Mouse (Mus musculus) brain, adult 2 months (tissue): ENCODE measurements around the gene Osm.

ENCODE experiments used
- DNase-seq: peaks from one replicate; pipeline ENCODE4 v3.0.0; 2011; ENCODE audit warnings: low read depth, low spot score

The Osm gene

DNA sequence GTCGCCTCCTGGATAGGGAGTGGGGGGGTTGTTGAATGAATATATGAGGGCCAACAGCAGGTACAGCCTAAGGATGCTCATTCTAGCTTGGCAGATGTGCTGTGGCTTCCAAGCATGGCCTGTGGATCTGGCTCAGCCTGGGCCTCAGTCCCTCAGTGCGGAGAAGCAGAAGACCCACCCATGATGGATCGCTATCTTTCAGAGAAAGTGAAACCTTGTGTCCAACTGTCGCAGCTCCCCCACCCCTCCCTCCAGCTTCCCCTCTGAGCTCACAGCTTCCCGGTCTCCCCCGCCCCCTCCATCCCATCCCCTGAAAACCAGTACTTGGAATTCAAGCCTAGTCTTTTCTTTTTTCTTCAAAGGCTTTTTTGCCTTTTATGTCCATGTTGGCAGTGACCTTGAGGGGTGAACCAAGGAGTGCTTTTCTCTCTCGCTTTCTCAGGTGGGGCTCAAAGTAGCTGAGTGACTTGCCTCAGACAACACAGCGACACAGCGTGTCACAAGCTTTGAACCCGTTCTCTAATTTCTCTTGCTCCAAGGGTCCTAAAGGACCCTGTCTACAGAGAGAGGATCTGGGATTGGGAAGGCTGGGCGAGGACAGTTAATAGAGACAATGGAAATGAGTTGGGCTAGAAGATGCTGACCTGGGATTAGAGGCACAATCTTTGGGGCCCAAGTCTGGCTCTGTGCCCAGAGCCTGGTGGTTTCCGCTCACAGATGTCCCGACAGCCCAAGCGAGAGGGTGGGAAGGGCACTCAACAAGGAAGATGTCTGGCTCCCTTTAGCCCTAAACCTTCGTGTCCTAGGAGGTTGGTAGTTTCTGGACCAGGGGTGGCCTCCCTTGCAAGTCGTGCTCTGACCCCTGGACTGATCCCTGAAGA, at the start of gene Osm:
Gene Osm, plus strand, starts transcription at position 756 of the 881 bp plus-strand sequence.
- no peak for DNase-seq

DNA sequence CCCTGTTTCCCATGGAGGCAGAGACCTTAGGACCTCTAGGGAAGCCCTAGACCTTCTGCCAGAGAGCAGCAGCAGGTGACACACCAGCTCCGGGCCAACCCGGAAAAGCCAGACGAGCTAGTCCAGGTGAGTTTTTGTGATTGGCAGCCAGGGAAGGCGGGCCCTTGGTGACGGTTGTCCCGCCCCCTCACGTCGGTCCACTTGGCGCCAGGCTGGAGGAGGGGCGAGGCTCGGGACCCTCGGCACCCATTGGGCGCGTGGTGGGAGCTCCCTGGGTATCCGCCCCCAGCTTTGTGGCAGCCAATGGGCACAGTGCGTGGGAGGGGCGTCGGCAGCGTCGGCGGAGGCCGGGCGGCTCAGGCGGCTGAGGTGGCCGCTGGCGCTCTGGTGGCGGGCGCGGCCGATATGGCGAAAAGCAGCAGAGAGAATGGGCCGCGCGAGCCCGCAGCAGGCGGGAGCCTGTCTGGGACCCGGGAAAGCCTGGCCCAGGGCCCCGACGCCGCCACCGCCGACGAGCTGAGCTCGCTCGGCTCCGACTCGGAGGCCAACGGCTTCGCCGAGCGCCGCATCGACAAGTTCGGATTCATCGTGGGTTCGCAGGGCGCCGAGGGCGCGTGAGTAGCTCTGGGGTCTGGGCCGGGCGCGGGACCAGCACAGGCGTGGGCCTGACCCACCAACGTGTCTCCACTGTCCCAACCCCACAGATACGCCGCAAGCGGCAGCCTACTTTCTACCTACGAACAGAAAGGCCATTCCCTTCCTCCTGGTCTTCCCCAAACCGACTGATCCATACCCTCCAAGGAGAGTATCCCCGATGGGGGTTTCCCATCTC, 49.5 kb upstream of the Osm start, which contains the start of gene Tbc1d10a:
Gene Tbc1d10a, plus strand, starts transcription at position 304 of the 832 bp plus-strand sequence.
- DNase-seq, result peak; percentile 99

DNA sequence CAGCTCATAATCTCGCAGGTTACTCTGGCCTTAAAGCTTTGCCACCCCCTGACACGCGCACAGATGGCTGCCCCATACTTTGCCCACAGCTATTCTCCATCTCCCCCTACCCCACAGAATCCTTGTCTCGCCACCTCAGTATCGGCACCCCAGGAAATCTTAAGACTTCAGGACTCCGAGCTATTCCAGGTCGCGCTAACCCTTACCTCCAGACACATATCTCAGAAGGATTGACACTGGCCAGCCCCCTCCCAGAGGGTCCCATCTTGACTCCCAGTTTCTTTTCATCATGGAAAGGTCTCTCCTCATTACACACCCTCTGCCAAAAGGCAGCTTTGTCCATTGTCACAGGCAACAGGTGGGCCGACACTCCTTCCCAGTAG, 48.9 kb upstream of the Osm start:
- no peak for DNase-seq

DNA sequence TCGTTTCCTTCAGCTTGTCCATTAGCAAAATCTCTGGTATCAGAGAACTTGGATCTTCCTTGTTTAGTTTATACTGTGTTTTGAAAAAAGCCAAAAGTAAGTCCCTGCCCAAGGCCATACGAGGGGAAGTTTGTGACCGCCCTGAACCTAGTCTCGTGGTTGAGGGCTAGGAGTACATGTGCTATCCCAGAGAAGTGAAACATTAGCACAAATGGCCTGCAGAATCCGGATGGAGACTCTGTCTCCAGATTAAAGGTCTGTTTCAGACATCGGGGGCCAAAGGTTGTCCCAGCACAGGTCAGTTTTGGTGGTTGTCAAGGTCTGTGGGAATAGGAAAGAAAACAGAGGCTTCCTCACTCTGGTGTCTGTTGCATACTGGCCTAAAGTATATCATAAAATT, 47.0 kb upstream of the Osm start:
- DNase-seq, result no peak

DNA sequence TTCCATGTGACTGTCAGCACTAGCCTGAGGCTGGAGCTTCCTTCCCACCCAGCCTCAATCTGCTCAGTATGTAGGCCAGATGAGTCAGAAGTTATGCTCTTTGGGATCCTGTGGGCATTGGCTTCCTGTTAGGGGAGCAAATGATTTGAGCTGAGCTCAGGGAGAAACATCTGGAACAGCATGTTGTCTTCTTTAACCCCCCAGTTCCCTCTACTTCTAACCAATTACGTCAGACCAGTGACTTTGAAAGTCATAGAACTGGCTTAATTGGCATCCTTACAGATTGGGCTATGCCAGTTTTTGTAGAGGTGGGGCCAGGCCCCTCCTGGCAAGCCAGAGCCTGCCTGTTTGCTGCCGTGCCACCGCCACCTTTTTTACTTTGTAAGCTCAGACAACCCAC, 45.5 kb upstream of the Osm start:
- DNase-seq, result peak; percentile 74

DNA sequence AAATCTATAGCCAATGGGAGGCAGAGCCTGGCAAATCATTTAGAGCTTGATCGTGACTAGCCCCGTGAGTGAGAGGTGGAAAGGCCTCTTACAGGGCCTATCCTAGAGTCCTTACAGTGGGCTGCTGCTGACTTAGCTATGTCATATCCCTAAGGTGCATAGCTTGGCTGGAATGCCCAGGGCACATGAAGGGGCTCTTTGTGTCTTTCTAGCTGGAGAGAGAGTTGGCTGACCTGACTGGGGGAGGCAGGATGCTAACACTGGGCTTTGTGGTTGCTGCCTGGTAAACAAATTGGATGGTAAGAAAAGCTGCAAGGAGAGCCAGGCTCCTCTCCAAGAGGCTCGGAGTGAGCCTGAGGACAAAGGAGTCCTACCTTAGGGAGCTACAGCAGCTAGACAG, 43.5 kb upstream of the Osm start:
- DNase-seq, result no peak

DNA sequence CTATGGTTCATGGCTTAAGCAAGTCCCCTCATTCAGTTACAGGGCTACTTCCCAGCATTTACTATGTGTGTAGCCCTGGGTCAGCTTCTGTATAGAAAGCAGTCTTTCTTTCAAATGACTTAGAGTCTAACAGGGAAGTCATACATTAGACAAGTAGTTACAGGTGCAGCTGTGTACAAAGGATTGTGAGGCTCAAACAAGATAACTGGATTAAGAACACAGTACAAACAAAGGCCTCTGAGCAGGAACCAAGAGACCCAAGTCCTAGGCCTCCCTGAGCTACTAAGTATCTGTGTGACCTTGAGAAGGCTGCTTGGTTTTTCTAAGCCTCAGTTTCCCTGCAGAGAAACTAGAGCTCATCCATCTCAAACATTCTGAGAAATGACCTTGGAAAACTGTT, 42.8 kb upstream of the Osm start:
- DNase-seq, result no peak

DNA sequence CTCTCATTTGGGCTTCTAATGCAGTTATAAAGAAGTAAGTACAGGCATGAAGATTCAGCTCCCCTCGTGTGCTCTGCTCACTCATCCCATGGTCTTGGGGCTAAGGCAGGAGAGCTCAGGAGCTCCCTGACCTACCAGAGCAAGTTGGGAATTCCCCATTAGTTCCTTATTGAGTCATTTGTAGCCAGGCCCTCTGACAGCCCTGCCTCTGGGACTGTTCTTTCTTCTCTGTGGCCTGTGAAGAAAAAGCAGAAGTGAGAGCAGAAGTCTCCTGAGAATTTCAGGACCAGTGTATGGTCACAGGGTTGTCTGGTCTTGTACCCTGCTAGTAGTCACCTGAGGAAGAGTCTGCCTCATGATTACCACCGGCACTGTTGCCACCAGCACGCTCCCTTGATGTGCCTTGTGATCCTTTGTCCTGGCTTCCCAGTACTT, 40.6 kb upstream of the Osm start:
- DNase-seq, result peak; percentile 45

DNA sequence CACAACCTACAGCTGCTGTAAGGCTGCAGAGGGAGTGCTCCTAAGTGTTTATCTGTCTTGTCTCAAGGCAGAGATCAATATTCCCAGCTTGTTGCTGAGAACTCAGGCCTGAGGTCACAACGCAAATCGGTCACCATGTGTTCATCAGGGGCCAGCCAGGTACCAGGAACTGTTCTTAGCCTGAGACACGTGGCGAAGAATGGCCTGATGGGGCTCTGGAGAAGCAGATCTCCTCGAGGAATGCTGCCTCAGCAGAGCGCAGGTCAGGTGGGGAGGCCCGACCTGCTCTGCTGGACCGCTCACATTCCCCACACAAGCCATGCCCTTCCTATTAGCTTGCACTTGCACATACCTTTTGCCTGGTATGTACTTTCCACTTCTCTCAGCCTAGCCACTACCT, 39.6 kb upstream of the Osm start:
- DNase-seq, result no peak

DNA sequence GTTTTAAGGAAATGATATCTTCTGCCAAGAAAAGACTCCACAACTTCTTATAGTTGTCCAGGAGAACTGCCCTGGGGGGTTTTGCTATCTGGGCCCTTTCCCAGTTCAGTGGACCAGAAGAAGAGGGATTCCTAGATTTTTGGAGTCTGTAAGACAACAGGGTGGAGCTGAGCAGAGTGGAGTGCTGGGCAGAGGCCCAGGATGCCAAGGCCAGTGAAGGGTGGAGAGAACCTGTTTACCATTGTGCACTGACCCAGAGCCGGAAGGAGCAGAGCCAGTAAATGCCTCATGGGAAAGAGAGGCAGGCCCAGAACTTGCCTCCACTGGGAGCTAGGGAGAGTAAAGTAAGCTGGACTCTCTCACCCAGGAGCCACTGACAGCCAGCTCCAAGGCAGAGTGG, 38.5 kb upstream of the Osm start:
- no peak for DNase-seq

DNA sequence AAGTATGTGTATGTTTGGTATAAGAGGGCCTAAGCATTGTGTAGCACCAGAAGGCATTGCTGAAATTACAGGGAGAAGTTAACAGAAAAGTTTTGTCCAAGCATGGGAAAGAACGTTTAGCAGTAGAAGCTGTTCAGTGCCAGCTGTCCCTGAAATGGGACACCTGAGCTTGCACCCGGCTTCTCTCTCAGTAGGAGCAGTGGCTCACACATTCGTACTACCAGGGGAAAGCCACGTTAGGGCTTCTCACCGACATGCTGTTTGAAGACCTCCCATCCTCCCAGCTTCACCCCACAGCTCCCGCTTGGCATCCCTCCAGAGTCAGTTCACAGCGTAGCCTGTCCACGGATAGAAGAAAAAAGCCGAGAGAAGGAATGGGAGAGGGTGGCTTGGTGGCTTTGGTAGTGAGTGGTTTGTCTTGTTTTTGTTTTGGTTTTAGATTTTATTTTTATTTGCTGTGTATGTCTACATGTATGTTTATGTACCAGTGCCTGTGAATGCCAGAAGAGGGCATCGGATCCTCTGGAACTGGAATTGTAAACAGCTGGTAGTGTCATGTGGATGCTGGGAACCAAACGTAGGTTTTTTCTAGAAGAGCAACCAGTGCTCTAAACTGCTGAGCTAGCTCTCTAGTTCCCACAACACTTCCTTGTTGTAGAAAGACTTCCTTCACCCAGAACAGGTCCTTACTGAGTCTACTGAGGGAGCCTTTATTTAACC, 34.1 kb upstream of the Osm start:
- no peak for DNase-seq

DNA sequence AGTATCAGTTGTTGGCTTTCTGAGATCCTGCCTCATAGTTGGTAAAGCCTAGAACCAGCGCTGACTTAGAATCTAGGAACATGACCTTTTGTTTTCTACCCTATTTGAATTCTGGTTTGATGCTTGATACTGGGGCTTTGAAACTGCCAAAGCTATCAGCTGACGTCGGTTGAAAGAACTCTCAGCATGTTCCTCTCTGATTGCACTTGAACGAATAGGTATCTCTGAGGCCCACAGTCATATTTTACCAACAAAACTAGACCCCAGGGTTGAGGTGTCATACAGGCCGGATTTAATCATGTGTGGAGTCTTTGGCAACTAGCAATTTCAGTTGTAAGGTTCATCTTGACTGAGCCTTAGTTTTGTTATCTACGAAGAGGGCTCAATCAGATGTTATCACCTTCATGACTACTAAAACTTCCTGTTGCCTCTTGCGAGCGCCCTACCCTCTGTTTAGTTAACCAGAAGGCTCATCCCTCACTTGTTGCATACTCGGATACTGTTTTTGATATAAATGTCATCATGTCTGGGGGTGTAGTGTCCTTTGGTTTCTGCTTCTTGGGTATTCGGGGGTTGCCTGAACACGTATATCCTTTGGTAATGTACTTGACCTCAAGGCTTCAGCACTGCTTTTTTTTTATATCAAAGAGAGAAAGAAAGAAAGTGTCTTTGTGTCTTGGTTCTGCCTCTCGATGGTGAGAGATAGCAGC, 33.1 kb upstream of the Osm start:
- DNase-seq, result no peak

DNA sequence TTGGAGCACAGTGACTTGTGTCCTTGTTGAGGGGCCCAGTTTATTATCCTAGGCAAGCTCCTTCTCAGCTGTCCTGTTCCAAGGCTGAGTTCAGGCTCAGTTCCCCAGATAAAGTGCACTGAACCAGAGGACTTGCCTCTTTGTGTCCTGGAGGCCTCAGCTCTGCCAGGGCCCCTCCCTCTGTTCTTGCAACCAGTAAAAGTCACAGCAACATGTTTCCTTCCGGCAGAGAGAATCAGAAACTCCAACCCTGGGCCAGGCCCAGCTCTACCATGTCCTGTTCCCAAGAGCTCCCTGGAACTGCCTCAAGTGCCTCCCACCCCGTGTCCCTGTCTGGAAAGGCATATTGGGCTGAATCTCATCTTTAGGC, 32.5 kb upstream of the Osm start:
- DNase-seq, result no peak

DNA sequence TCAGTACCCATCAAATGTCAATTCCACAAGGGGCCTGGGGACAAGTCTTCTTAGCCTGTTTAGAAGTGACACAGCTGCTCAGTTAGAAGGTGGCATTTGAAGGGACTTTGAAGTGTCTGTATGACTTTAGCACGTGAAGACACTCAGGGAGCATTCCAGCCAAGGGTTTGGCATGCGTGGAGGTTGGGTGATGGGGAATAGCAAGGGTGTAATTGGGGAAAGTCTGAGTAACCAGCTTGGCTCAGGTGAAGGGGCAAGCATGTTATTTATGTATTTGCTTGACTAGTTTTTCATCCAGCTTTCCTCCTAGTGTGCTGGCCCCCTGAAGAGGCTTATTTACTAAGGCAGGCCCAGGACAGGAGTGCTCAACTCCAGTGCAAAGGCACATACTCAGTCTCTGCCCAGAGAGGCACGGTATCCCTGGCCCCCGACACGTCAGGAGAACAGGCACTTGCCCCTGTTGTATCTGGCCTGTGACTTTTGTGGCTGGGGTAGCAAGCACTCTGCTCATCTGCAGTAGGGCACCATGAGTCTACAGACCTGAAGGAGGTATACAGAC, 31.0 kb upstream of the Osm start:
- DNase-seq, result no peak

DNA sequence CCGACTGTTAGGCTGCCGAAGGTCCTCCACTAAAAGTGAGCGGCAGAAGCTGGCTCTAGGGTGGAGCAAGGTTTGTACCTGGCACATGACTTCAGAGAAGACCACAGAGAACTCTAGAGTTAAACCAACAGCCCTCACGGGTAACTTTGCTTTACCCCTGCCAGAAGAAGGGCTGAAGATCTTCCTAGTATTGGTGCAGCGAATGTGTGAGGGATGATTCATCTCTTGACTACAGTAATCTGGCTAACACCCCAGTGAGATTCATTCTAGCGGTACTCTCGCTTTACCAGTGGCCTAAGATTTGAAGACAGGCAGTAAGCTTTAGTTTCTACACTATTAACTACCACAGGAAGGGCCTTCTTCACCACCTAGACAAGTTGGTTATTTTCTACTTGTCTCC, 30.3 kb upstream of the Osm start:
- peak; percentile 54 for DNase-seq

DNA sequence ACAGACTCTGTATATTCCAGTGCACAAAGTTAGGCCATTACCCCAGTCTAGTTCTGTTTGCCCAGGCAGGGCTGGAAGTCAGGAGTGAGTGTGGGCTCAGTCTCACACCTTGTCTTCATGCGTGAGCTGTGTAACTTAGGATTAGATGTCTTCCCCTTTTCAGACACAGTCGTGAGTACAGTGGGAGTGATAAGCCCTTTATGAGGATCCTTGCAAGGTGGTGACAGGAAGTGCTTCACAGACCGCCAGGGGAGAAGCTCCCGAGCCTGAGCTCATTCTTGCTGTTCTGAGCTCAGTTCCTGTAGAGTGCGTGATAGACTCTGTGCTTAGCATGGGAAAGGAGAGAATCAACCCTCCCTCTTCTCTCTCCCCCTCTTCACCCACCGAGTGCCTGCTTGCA, 29.7 kb upstream of the Osm start:
- no peak for DNase-seq

DNA sequence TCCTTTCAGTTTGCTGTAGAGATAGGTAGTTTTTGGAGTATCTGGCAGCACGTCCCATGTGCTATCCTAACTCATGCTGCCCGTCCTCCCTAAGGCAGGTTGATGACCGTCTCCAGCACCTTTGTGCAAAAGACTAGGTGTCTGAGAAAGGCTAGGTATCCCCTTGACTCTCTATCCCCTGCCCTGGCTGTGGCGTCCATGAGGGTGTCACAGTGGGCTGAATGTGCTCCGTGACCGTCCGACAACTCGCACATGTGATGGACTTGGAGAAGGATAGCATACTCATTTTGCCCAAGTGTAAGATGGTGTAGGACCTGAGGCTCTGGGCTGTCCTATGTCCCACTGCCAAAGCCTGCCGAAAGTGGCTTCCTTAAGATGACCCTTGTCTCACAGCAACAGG, 28.6 kb upstream of the Osm start:
- DNase-seq, result no peak

DNA sequence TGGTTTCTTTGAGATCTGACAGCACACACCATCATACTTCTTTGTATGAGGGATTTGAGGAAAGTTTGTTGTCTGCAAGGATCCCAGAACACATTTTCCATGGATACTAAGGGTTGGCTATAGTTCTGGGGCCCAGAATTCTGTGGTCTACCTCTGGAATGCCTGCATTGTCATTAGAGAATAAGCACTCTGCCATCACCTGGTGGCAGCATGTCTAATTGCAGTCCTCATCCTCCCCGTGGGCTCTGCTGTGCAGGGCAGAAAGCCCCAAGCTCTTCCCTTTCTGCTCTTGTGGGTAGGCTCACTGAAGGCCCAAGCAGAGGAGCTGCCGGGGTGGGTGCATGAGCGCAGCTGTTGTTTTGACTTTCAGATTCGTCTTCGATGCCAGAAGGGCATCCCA, 26.7 kb upstream of the Osm start:
- DNase-seq, result no peak

DNA sequence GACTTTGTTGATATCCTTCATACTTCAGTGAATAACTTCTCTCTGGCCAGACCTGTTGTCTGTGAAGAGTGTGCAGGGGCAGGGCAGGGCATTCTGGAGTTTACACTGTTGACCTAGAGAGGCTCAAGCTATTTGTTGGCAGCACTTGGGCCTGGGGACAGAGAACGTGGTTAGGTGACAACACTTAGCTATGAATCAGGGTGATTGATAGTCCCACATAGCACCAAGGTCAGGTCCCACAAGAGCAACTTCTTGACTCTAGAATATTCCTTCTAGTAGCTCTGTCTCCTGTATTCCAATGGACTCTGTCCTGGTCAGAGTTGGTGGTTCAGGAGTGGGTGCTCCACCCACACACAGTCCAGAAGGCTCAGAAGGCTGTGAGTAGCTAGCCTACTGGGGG, 25.4 kb upstream of the Osm start:
- DNase-seq, result no peak

DNA sequence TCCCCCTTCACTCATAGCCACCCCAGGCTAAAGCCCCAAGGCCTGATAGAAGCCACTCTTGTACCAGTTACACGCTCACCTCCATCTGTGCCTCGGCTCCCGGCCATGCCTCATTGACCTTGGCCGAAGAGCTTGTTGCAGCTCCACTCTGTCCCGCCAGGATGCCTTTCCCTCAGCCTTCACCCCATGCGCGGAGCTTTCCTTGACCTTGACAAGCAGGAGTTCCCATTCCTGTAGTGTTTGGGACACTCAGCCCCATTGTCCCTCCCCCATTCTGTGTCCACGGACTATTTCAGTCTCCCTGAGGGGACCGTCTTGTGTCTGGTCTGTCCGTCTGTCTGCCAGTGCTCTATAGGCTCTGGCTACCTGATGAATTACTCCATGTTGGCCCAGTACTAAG, 23.1 kb upstream of the Osm start:
- DNase-seq, result no peak

DNA sequence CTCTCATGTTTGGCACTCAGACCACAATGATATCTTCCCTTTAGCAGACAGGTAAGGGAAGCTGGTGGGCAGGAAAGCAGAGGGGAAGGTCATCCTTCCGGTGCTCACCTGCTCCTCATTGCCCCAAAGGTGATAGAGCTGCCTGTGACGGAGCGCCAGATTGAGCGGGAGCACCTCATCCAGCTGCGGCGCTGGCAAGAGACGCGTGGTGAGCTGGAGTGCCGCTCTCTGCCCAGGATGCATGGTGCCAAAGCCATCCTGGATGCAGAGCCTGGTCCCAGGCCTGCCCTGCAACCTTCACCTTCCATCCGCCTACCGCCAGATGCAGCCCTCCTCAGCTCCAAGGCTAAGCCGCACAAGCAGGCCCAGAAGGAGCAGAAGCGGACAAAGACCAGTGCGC, 21.6 kb upstream of the Osm start:
- DNase-seq, result no peak
